ENCODE assay signal across 8 mouse cellular contexts in genomic region chr4:126839873-126840272, GRCm38 (mm10).
DNase-seq lines count a peak whose midpoint lies in the region; ATAC-seq lines count a peak whose summit lies in the region.

No protein-coding gene starts in this region.

- peaks cover 47% of the 10 kb centered on the region for H3K36me3 ChIP-seq in liver, embryonic 12.5 days
- peaks cover 4% of the 10 kb centered on the region for H3K36me3 ChIP-seq in neural tube, embryonic 11.5 days (ENCODE audit: control insufficient read depth, insufficient read depth, low read length)
- H3K36me3 ChIP-seq in stomach, embryonic 15.5 days, result 0 out of 2 replicates have a peak, but pooled peaks cover 12% of the 10 kb centered on the region

- H3K4me3 ChIP-seq in liver, embryonic 12.5 days, result no peak overlapping the region
- H3K4me3 ChIP-seq in neural tube, embryonic 11.5 days (ENCODE audit: low read depth, low read length), result no peak overlapping the region
- no peak overlapping the region for H3K4me3 ChIP-seq in stomach, embryonic 15.5 days (replicated peaks)

- no peak overlapping the region for H3K9ac ChIP-seq in liver, embryonic 12.5 days
- H3K9ac ChIP-seq in neural tube, embryonic 11.5 days (ENCODE audit: low read length), result no peak overlapping the region
- H3K9ac ChIP-seq in stomach, embryonic 15.5 days, result no peak overlapping the region

- no peak overlapping the region for H3K4me2 ChIP-seq in liver, embryonic 12.5 days
- H3K4me2 ChIP-seq in neural tube, embryonic 11.5 days (ENCODE audit: low read depth), result no peak overlapping the region
- H3K4me2 ChIP-seq in stomach, embryonic 15.5 days, result no peak overlapping the region

- no peaks in the 10 kb centered on the region for H3K27me3 ChIP-seq in liver, embryonic 12.5 days (replicated peaks)
- no peaks in the 10 kb centered on the region for H3K27me3 ChIP-seq in neural tube, embryonic 11.5 days (ENCODE audit: control insufficient read depth, insufficient read depth, low read length)
- no peaks in the 10 kb centered on the region for H3K27me3 ChIP-seq in stomach, embryonic 15.5 days (replicated peaks)

- peak; percentile 86 for ATAC-seq in granulocyte monocyte progenitor cell, adult 5-6 weeks (replicated peaks; ENCODE audit: poor library complexity, severe bottlenecking)
- 0 out of 2 replicates have a peak, but pooled peaks have one; percentile 5 for ATAC-seq in liver, embryonic 12.5 days
- no peak for ATAC-seq in neural tube, embryonic 11.5 days (ENCODE audit: insufficient read depth, low FRiP score, low TSS enrichment)
- peak; percentile 28; the same call in 1 of the 2 replicates for ATAC-seq in stomach, embryonic 15.5 days (ENCODE audit: insufficient read depth, low FRiP score, low read depth)

- no peaks in the 10 kb centered on the region for H3K9me3 ChIP-seq in liver, embryonic 12.5 days (replicated peaks)
- H3K9me3 ChIP-seq in neural tube, embryonic 11.5 days (ENCODE audit: control insufficient read depth, low read length), result no peaks in the 10 kb centered on the region
- no peaks in the 10 kb centered on the region for H3K9me3 ChIP-seq in stomach, embryonic 15.5 days

- H3K4me1 ChIP-seq in liver, embryonic 12.5 days, result no peaks in the 10 kb centered on the region
- no peaks in the 10 kb centered on the region for H3K4me1 ChIP-seq in neural tube, embryonic 11.5 days (ENCODE audit: control insufficient read depth, insufficient read depth, low read length)
- no peaks in the 10 kb centered on the region for H3K4me1 ChIP-seq in stomach, embryonic 15.5 days

- no peak overlapping the region for H3K27ac ChIP-seq in liver, embryonic 12.5 days
- no peak overlapping the region for H3K27ac ChIP-seq in neural tube, embryonic 11.5 days (ENCODE audit: low read depth, low read length)
- no peak overlapping the region for H3K27ac ChIP-seq in stomach, embryonic 15.5 days

- peak; percentile 81 to 83 for DNase-seq in B cell, adult 2 months
- peak; percentile 84 to 86 for DNase-seq in adrenal gland, adult 18-20 months (ENCODE audit: low spot score in 2 of 2)
- DNase-seq in embryo, embryonic 10 days (ENCODE audit: low spot score), result peak; percentile 88
- DNase-seq in kidney, postnatal 10 days, result peak; percentile 92
- DNase-seq in neural tube, embryonic 11.5 days (ENCODE audit: low spot score), result peak; percentile 88

- WGBS in liver, embryonic 12.5 days (ENCODE audit: insufficient replicate concordance), result 14% methylated on average over 7 of the region's 7 CpGs
- 26% methylated on average over 7 of the region's 7 CpGs for WGBS in neural tube, embryonic 11.5 days
- WGBS in stomach, embryonic 15.5 days, result 18% methylated on average over 7 of the region's 7 CpGs
